Mouse (Mus musculus) embryonic facial prominence, embryonic 13.5 days (tissue): ENCODE results near the gene C2cd2. TPM values are rescaled to one million over a fixed set of nuclear protein-coding genes. Genes with fewer than 3 reads are reported as not detected.

Experiments used
- microRNA-seq: library from miRNA; unstranded; fragments of <30 nt; microRNA quantifications from one replicate; pipeline ENCODE4, GENCODE M21; 2016
- polyA plus RNA-seq: library from polyadenylated mRNA; unstranded; fragments of >200 nt; fragmentation: Nextera tagmentation; extraction: Ambion mirVana; gene quantifications from 2 replicates; pipeline ENCODE4 v1.2.1, GENCODE M21; 2015

C2cd2 gene
- polyA plus RNA-seq, 1 experiment from 2014 or later: 13.1 TPM

Small RNA genes within 50 kb of the gene (microRNA-seq; reads per million reads assigned to microRNA genes)
- gene Mir6964: not detected

Other genes starting within 250 kb of the C2cd2 start
- gene Ripk4, start 198.8 kb downstream of the C2cd2 start, polyA plus RNA-seq: 16.0 and 16.3 TPM in 2 replicates
- gene Prdm15, start 110.7 kb downstream of the C2cd2 start, polyA plus RNA-seq: 12.0 and 13.4 TPM in 2 replicates
- gene Zbtb21, start within 50 bp of the C2cd2 start, polyA plus RNA-seq: 13.0 and 14.3 TPM in 2 replicates
- 22.5 and 34.9 TPM in 2 replicates for gene B230307C23Rik, start 34.7 kb upstream of the C2cd2 start, polyA plus RNA-seq
- gene A630089N07Rik, start 119.9 kb upstream of the C2cd2 start, polyA plus RNA-seq: 26.3 and 31.4 TPM in 2 replicates